Mouse (Mus musculus): ENCODE data around the gene Cyth4. TPM values are rescaled to one million over a fixed set of nuclear protein-coding genes. Genes with fewer than 3 reads are reported as not detected.

Gene Cyth4
- polyA plus RNA-seq, 1 experiment from 2014 or later: 13.5 TPM

DNA sequence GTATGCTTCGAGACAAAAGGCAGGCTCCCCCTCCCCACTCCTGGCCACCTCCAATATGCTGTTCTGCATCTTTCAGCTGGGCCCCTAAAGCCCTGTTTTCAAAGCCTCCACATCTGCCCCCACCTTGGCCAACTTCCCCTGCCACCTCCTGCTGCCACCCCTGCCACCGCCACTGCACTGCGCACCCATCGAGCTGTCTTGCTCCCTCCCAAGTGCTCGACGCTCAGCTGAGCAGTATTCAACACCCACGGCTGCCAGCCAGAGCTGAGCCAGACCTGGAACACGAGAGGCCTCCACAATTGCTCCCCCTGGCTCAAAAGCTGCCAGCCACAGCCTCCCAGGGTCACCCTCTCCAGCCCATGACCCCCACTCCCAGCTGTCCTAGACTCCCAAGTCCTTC lies 47.8 kb downstream of the Cyth4 start:
- H3K4me3 ChIP-seq (ENCODE audit: low read depth, low read length): no peak overlapping the region
- no peaks in the 10 kb centered on the region for H3K4me1 ChIP-seq (ENCODE audit: control insufficient read depth, low read depth, low read length)
- H3K36me3 ChIP-seq (ENCODE audit: control insufficient read depth, insufficient read depth): no peaks in the 10 kb centered on the region
- H3K9ac ChIP-seq (ENCODE audit: low read depth, low read length): no peak overlapping the region
- no peak overlapping the region for H3K4me2 ChIP-seq (ENCODE audit: low read depth, low read length)
- no peaks in the 10 kb centered on the region for H3K27me3 ChIP-seq (ENCODE audit: control insufficient read depth, insufficient read depth, low read depth, low read length)
- no peak overlapping the region for H3K27ac ChIP-seq (ENCODE audit: low read length)
- no peak for ATAC-seq (ENCODE audit: low read depth)
- H3K9me3 ChIP-seq (replicated peaks; ENCODE audit: control insufficient read depth, low read length): no peaks in the 10 kb centered on the region
- 36% methylated on average over 8 of the region's 8 CpGs for WGBS (ENCODE audit: insufficient replicate concordance)

DNA sequence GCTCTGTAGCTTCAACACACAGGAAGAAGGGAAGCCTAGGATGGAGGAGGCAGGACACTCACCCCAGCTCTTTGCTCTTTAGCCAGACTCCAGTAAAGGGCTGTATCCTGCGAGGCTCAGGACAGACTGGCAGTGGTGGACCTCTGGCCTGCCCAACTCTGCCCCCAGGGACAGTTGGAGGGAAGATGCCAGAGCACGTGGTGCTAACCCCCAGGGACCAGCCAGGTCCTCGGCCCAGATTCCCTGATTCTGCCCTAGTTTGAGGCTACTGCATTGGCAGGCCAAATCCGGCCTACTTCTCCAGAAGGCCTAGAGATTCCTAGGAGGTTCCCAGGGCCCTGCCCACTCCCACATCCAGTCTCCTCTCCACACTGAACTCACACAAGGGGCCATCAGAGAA lies 50.9 kb downstream of the Cyth4 start:
- ATAC-seq (ENCODE audit: low read depth): no peak
- 41% methylated on average over 4 of the region's 4 CpGs for WGBS (ENCODE audit: insufficient replicate concordance)
- Histone ChIP-seq H3K27me3 (ENCODE audit: control insufficient read depth, insufficient read depth, low read depth, low read length) (no peaks in the 10 kb centered on the region), H3K36me3 (ENCODE audit: control insufficient read depth, insufficient read depth) (no peaks in the 10 kb centered on the region), H3K4me3 (ENCODE audit: low read depth, low read length) (no peak overlapping the region), H3K9me3 (replicated peaks; ENCODE audit: control insufficient read depth, low read length) (no peaks in the 10 kb centered on the region), H3K4me2 (ENCODE audit: low read depth, low read length) (no peak overlapping the region), H3K27ac (ENCODE audit: low read length) (no peak overlapping the region), H3K9ac (ENCODE audit: low read depth, low read length) (no peak overlapping the region), H3K4me1 (ENCODE audit: control insufficient read depth, low read depth, low read length) (no peaks in the 10 kb centered on the region)

DNA sequence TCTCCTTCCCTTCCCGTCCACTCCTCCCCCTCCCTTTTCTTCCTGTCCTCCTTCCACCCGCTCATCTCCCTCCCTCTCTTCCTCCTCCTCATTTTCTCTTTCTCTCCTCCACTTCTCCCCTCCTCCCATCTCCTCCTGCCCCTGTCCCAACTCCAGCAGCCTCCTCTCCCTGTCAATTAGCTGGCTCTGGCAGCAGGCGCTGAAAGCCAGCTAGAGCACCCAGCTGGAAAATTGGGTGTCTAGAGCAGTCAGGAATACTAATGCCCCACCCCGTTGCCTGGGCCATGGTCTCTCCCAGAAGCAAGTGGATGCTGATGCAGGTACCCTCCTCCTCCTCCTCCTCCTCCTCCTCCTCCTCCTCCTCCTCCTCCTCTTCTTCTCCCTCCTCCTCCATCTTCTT lies 54.3 kb downstream of the Cyth4 start:
- WGBS (ENCODE audit: insufficient replicate concordance): 36% methylated on average over 4 of the region's 4 CpGs
- no peaks in the 10 kb centered on the region for H3K36me3 ChIP-seq (ENCODE audit: control insufficient read depth, insufficient read depth)
- H3K9ac ChIP-seq (ENCODE audit: low read depth, low read length): no peak overlapping the region
- no peak for ATAC-seq (ENCODE audit: low read depth)
- no peaks in the 10 kb centered on the region for H3K9me3 ChIP-seq (replicated peaks; ENCODE audit: control insufficient read depth, low read length)
- H3K4me3 ChIP-seq (ENCODE audit: low read depth, low read length): no peak overlapping the region
- no peaks in the 10 kb centered on the region for H3K27me3 ChIP-seq (ENCODE audit: control insufficient read depth, insufficient read depth, low read depth, low read length)
- H3K4me1 ChIP-seq (ENCODE audit: control insufficient read depth, low read depth, low read length): no peaks in the 10 kb centered on the region
- no peak overlapping the region for H3K4me2 ChIP-seq (ENCODE audit: low read depth, low read length)
- no peak overlapping the region for H3K27ac ChIP-seq (ENCODE audit: low read length)

DNA sequence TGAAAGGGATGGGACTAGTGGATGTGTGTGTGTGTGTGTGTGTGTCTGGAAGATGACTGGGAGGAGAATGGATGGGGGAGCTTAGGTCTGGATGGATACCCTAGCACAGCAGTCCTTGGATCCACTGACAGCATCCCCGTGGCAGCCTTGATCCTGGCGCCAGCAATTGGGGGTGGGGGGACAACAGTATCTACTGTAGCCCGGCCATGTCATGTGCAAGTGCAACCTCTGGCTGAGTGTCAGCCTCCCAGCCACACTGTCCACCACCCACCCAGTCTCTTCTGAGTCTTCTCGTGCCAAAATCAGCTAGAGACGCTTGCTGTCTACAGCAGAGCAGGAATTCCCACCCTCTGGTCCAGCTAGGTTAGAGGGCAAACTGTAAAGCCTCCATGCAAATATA lies 67.4 kb downstream of the Cyth4 start:
- H3K27me3 ChIP-seq (ENCODE audit: control insufficient read depth, insufficient read depth, low read depth, low read length): no peaks in the 10 kb centered on the region

DNA sequence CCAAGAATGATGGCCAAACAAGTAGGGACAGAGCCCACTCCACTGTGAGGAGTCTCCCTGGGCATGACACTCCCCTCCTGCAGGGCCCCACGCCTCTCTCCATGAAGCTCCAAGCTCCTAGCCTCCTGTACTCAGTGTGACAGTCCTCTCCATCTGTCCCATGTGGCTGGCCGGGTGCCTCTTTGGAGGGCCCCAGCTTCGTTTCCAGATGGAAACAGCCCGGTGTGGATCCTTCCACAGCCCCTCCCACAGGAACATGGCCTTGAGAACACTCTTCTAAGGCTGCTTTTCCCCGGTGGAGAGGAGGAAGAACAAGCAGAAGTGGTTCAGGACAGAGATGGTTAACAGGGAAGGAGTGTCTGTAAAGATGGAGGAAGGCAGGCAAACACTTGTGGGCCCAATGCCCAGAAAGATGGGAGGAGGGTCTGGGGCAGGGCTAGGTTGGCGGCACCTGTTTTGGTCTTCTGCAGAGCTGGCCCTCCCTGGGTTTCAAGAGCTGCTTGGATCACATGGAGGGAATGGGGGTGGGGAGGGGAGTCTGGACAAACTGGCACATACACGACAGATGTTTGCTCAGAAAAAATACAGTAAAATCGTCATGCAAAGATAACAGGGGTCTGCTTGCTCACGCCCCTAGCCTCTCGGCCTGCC lies 72.5 kb downstream of the Cyth4 start:
- Histone ChIP-seq H3K4me2 (ENCODE audit: low read depth, low read length) (no peak overlapping the region), H3K4me3 (ENCODE audit: low read depth, low read length) (no peak overlapping the region), H3K4me1 (ENCODE audit: control insufficient read depth, low read depth, low read length) (no peaks in the 10 kb centered on the region), H3K27ac (ENCODE audit: low read length) (no peak overlapping the region), H3K27me3 (ENCODE audit: control insufficient read depth, insufficient read depth, low read depth, low read length) (peaks cover 30% of the 10 kb centered on the region), H3K9ac (ENCODE audit: low read depth, low read length) (no peak overlapping the region), H3K9me3 (replicated peaks; ENCODE audit: control insufficient read depth, low read length) (no peaks in the 10 kb centered on the region), H3K36me3 (ENCODE audit: control insufficient read depth, insufficient read depth) (no peaks in the 10 kb centered on the region)
- no peak for ATAC-seq (ENCODE audit: low read depth)
- 44% methylated on average over 10 of the region's 10 CpGs for WGBS (ENCODE audit: insufficient replicate concordance)

More for the DNA sequence above, 67.4 kb downstream of the Cyth4 start:
- no peaks in the 10 kb centered on the region for H3K9me3 ChIP-seq (replicated peaks; ENCODE audit: control insufficient read depth, low read length)
- no peak overlapping the region for H3K9ac ChIP-seq (ENCODE audit: low read depth, low read length)
- H3K27ac ChIP-seq (ENCODE audit: low read length): no peak overlapping the region
- no peaks in the 10 kb centered on the region for H3K36me3 ChIP-seq (ENCODE audit: control insufficient read depth, insufficient read depth)
- no peak overlapping the region for H3K4me2 ChIP-seq (ENCODE audit: low read depth, low read length)
- H3K4me3 ChIP-seq (ENCODE audit: low read depth, low read length): no peak overlapping the region
- no peaks in the 10 kb centered on the region for H3K4me1 ChIP-seq (ENCODE audit: control insufficient read depth, low read depth, low read length)
- no peak for ATAC-seq (ENCODE audit: low read depth)
- WGBS (ENCODE audit: insufficient replicate concordance): 40% methylated on average over 5 of the region's 5 CpGs

DNA sequence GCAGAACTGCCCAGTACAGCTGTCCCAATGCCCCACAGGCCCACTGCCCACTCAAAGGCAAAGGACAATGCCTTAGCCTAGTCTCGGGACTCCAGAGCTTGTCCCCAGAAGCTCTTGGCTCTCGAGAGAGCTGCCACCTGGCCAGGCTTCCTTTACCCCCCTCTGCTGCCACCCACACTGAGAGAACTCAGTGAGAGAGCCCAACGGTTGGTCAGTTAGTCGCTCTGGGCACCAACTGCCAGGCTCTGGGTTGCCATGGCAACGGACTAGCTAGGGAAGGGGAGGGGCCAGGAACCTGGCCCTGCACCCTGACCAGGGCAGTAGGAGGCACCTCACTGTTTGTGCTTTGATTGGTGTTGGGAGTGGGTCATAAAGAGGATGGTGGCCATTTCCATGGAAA lies 73.5 kb downstream of the Cyth4 start:
- Histone ChIP-seq H3K4me3 (ENCODE audit: low read depth, low read length) (no peak overlapping the region), H3K27me3 (ENCODE audit: control insufficient read depth, insufficient read depth, low read depth, low read length) (peaks cover 30% of the 10 kb centered on the region), H3K4me2 (ENCODE audit: low read depth, low read length) (no peak overlapping the region), H3K4me1 (ENCODE audit: control insufficient read depth, low read depth, low read length) (no peaks in the 10 kb centered on the region), H3K36me3 (ENCODE audit: control insufficient read depth, insufficient read depth) (no peaks in the 10 kb centered on the region), H3K9ac (ENCODE audit: low read depth, low read length) (no peak overlapping the region), H3K9me3 (replicated peaks; ENCODE audit: control insufficient read depth, low read length) (no peaks in the 10 kb centered on the region), H3K27ac (ENCODE audit: low read length) (no peak overlapping the region)
- ATAC-seq (ENCODE audit: low read depth): no peak
- 41% methylated on average over 5 of the region's 5 CpGs for WGBS (ENCODE audit: insufficient replicate concordance)

Other genes starting within 250 kb of the Cyth4 start
- 0.13 TPM in 1 of 2 replicates, not detected in the other for gene Tex33, start 201.1 kb upstream of the Cyth4 start, polyA plus RNA-seq (2015; fragmentation: Nextera tagmentation; extraction: Ambion mirVana)
- gene Tst, start 191.1 kb upstream of the Cyth4 start, polyA plus RNA-seq (2015; fragmentation: Nextera tagmentation; extraction: Ambion mirVana): 240 and 265 TPM in 2 replicates
- 5.9 and 7.5 TPM in 2 replicates for gene Mpst, start 190.6 kb upstream of the Cyth4 start, polyA plus RNA-seq (2015; fragmentation: Nextera tagmentation; extraction: Ambion mirVana)
- 3.6 and 4.9 TPM in 2 replicates for gene Kctd17, start 168.5 kb upstream of the Cyth4 start, polyA plus RNA-seq (2015; fragmentation: Nextera tagmentation; extraction: Ambion mirVana)
- gene Tmprss6, start 128.4 kb upstream of the Cyth4 start, polyA plus RNA-seq (2015; fragmentation: Nextera tagmentation; extraction: Ambion mirVana): 29.6 and 33.7 TPM in 2 replicates
- gene Il2rb, start 101.8 kb upstream of the Cyth4 start, polyA plus RNA-seq (2015; fragmentation: Nextera tagmentation; extraction: Ambion mirVana): 0.63 and 1.1 TPM in 2 replicates
- gene C1qtnf6, start 65.6 kb upstream of the Cyth4 start, polyA plus RNA-seq (2015; fragmentation: Nextera tagmentation; extraction: Ambion mirVana): 3.6 and 5.3 TPM in 2 replicates
- 0.02 TPM in 1 of 2 replicates, not detected in the other for gene Sstr3, start 52.4 kb upstream of the Cyth4 start, polyA plus RNA-seq (2015; fragmentation: Nextera tagmentation; extraction: Ambion mirVana)
- gene Rac2, start 24.3 kb upstream of the Cyth4 start, polyA plus RNA-seq (2015; fragmentation: Nextera tagmentation; extraction: Ambion mirVana): 108 and 121 TPM in 2 replicates
- not detected in 2 replicates for gene Elfn2, start 121.7 kb downstream of the Cyth4 start, polyA plus RNA-seq (2015; fragmentation: Nextera tagmentation; extraction: Ambion mirVana)
- 4.5 and 5.4 TPM in 2 replicates for gene Mfng, start 176.4 kb downstream of the Cyth4 start, polyA plus RNA-seq (2015; fragmentation: Nextera tagmentation; extraction: Ambion mirVana)
- gene Card10, start 206.0 kb downstream of the Cyth4 start, polyA plus RNA-seq (2015; fragmentation: Nextera tagmentation; extraction: Ambion mirVana): 1.8 and 2.1 TPM in 2 replicates
- gene Cdc42ep1, start 245.6 kb downstream of the Cyth4 start, polyA plus RNA-seq (2015; fragmentation: Nextera tagmentation; extraction: Ambion mirVana): 12.1 and 13.1 TPM in 2 replicates